Mouse (Mus musculus): ENCODE data around the gene Dnajb4. TPM values are rescaled to one million over a fixed set of nuclear protein-coding genes. Genes with fewer than 3 reads are reported as not detected.
"Not testable (repeated sequence)": the region's sequence is repeated elsewhere in the genome, so short reads cannot be mapped to it uniquely, and the experiment has no call there.

Gene Dnajb4
- polyA plus RNA-seq, 1 experiment = 5.3 TPM

DNA sequence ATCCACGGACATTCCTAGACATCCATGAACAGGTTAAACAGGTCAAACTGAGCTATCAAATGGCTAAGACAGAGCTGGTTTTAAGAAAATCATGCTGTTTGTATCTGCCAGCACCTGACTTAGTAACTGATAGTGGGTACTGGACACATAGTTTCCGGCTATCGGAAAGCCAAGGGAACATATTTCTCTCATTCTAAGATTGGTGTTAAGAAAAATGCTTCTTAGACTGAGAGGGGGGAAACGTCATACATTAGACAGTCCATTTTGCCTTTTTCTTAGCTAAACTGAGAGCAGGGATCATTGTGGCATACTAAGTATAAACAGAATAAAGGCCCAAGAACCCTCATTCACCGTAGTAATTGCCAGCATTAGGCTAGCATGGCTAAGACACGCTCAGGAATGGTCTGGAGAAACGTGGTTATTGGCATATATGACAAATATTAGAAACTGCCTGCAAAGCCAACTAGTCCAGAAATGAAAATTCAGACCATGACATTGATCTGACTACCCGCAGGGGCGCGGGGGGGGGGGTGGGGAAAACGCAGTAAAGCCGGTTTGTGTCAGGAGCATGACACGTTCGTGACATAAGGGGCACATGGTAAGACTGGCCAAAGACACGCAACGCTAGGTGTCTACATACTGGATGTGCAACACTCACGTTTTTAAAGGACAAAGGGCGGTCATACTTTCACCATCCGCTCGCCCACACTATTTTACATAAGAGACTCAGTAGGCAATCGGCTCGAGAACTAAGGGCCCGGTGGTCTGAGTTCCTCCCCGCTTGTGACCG, 730 bp downstream of the Dnajb4 start:
- H3K9me3 ChIP-seq = no peaks in the 10 kb centered on the region
- peaks cover 16% of the 10 kb centered on the region for H3K36me3 ChIP-seq (replicated peaks; ENCODE audit: low read length)
- H3K4me1 ChIP-seq = peaks cover 53% of the 10 kb centered on the region
- peak overlapping the region; percentile 98 for H3K4me3 ChIP-seq (replicated peaks)
- no peak for TF ChIP-seq FLI1 (IDR thresholded peaks at IDR 0.05; ENCODE audit: low read length)
- no peak for TF ChIP-seq GATA1 (IDR thresholded peaks at IDR 0.05; ENCODE audit: borderline replicate concordance, low read length)
- no peaks in the 10 kb centered on the region for H3K27me3 ChIP-seq (replicated peaks)

DNA sequence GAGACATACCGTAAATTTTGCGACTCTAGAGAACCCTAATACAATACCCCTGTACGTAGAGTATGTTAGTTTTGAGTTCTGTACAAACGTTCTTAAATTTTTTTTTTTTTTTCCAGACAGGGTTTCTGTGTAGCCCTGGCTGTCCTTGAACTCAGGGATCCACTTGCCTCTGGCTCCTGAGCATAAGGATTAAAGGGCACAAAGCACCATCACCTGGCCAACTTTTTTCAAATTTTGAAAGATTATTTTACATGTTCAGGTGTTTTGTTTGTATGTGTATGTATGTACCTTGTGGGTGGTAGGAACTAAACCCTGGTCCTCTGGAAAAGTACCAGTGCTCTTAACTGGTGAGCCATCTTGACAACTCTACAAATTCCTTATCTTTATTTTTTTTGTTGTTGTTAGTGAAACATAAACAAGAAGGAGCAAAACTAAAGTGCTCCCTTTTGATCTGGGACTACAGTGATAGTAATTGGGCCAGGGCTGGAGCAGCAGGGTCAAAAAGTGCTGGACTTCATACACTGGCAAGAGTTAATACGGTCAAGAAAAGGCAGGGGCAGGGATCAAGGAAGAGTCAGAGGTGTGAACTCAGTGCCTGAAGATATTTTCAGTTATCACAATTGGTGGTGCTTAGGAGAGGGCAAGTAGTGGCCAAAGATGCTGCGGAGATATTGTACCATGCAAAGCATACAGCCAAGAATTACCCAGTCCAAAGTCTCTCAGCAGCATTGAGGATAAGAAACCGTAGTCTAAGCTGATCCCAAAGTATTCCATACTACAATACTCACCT, 1.8 kb downstream of the Dnajb4 start:
- peaks cover 61% of the 10 kb centered on the region for H3K4me1 ChIP-seq
- H3K36me3 ChIP-seq (replicated peaks; ENCODE audit: low read length) = peaks cover 16% of the 10 kb centered on the region
- H3K4me3 ChIP-seq (replicated peaks) = peak overlapping the region; percentile 34
- H3K9me3 ChIP-seq = no peaks in the 10 kb centered on the region
- TF ChIP-seq FLI1 (IDR thresholded peaks at IDR 0.05; ENCODE audit: low read length) (no peak), GATA1 (IDR thresholded peaks at IDR 0.05; ENCODE audit: borderline replicate concordance, low read length) (no peak)
- H3K27me3 ChIP-seq (replicated peaks) = no peaks in the 10 kb centered on the region

DNA sequence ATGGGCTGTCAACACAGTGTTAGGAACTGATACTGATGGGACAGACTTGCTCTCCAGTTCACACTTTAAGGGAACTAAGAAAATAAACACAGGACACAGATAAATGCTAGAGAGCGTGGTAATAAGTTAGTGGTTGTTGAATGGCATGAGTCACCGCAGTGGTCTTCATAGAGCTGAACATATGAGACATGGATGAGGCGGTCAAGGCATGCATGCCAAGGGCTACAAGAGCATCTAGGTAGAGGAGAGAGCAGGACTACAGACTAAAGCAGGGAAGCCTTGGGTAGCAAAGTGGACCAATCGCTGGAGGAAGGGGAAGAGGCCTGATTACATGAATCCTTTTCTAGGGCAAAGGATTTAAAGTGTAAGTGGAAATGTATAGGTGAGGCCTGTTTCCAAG, 2.9 kb downstream of the Dnajb4 start:
- Histone ChIP-seq H3K4me3 (replicated peaks) (no peak overlapping the region), H3K9me3 (no peaks in the 10 kb centered on the region), H3K36me3 (replicated peaks; ENCODE audit: low read length) (peaks cover 12% of the 10 kb centered on the region), H3K4me1 (peaks cover 51% of the 10 kb centered on the region), H3K27me3 (replicated peaks) (no peaks in the 10 kb centered on the region)
- no peak for TF ChIP-seq FLI1 (IDR thresholded peaks at IDR 0.05; ENCODE audit: low read length)
- TF ChIP-seq GATA1 (IDR thresholded peaks at IDR 0.05; ENCODE audit: borderline replicate concordance, low read length) = no peak

DNA sequence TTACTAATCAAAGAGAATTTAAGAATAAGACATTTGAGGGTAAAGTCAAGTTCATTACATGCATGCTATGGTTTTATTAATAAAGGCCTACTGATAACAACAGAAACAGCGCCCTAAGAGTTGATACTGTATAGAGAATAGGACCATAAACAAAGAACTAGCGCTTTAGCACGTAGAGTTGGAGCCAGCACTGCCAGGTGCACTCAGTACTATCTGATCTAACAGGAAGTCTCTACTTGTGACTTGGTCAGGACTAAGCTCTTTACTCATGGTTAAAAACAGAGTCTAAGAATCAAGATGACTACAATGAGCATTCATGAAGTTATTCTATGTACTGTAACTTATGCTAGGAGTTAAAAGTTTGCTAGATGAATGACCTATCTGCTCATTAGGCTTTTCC, 5.5 kb downstream of the Dnajb4 start:
- TF ChIP-seq GATA1 (IDR thresholded peaks at IDR 0.05; ENCODE audit: borderline replicate concordance, low read length) (no peak), FLI1 (IDR thresholded peaks at IDR 0.05; ENCODE audit: low read length) (no peak)
- peaks cover 10% of the 10 kb centered on the region for H3K36me3 ChIP-seq (replicated peaks; ENCODE audit: low read length)
- H3K27me3 ChIP-seq (replicated peaks) = no peaks in the 10 kb centered on the region
- peaks cover 47% of the 10 kb centered on the region for H3K4me1 ChIP-seq
- no peak overlapping the region for H3K4me3 ChIP-seq (replicated peaks)
- no peaks in the 10 kb centered on the region for H3K9me3 ChIP-seq

DNA sequence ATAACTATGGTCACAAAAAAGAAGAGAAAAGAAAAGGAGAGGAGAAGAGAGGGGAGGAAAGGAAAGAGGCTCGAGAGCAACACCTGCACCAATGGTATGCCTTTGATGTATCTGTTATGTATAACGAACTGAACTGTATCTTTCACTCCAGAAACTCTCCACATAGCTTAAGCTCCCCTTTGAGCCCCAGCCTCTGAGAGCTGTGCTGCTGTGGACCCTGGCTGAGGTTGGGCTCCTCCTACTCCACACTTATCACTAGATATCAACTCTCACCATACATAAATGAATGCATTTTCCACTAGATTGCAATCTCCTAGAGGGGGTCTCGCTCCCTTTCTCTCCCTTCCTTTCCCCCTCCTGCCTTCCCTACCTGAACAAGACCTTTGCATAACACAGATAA, 6.1 kb downstream of the Dnajb4 start:
- Histone ChIP-seq H3K9me3 (no peaks in the 10 kb centered on the region), H3K36me3 (replicated peaks; ENCODE audit: low read length) (peaks cover 10% of the 10 kb centered on the region), H3K4me3 (replicated peaks) (no peak overlapping the region), H3K27me3 (replicated peaks) (no peaks in the 10 kb centered on the region), H3K4me1 (peaks cover 46% of the 10 kb centered on the region)
- TF ChIP-seq FLI1 (IDR thresholded peaks at IDR 0.05; ENCODE audit: low read length) = no peak
- no peak for TF ChIP-seq GATA1 (IDR thresholded peaks at IDR 0.05; ENCODE audit: borderline replicate concordance, low read length)

DNA sequence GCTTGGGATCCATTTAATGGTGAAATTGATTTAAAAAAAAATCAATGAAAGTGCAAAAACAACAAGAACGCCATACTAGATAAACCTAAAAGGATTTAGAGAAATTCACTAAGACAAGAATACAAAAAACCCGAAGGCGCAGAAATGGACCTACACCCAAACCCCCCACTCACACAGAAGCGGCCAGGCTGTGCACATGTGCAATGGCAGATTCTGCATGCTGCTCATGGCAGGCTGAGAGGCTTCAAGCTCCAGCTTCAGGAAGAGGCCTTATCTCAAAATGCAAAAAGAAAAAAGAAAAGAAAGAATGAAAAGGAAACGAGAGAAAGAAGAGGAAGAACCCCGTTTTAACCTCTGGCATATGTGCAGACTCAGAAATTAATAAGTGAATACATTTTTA, 6.7 kb downstream of the Dnajb4 start:
- H3K36me3 ChIP-seq (replicated peaks; ENCODE audit: low read length) = peaks cover 10% of the 10 kb centered on the region
- no peaks in the 10 kb centered on the region for H3K9me3 ChIP-seq
- H3K27me3 ChIP-seq (replicated peaks) = no peaks in the 10 kb centered on the region
- TF ChIP-seq GATA1 (IDR thresholded peaks at IDR 0.05; ENCODE audit: borderline replicate concordance, low read length) = no peak
- TF ChIP-seq FLI1 (IDR thresholded peaks at IDR 0.05; ENCODE audit: low read length) = no peak
- no peak overlapping the region for H3K4me3 ChIP-seq (replicated peaks)
- H3K4me1 ChIP-seq = peaks cover 42% of the 10 kb centered on the region

DNA sequence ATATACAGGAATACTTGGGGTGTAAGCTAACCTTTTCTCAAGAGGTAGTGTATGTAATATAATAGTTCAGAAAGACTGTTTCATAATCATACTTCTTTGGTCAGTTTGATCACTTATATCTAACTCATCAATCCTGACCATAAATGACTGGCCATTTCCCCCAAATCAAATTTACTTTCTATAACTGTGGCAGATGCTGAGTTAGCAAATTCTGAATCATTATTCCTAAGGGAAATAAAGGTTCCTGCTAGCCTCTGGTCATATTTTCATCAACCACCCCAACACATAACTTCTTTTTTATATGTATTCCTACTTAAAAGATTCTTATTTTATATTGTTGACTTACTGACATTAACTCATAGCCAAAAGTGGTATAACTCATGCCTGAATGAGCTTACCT, 7.2 kb downstream of the Dnajb4 start:
- Histone ChIP-seq H3K4me3 (replicated peaks) (no peak overlapping the region), H3K27me3 (replicated peaks) (no peaks in the 10 kb centered on the region), H3K9me3 (no peaks in the 10 kb centered on the region), H3K4me1 (peaks cover 38% of the 10 kb centered on the region), H3K36me3 (replicated peaks; ENCODE audit: low read length) (peaks cover 10% of the 10 kb centered on the region)
- TF ChIP-seq GATA1 (IDR thresholded peaks at IDR 0.05; ENCODE audit: borderline replicate concordance, low read length) = no peak
- no peak for TF ChIP-seq FLI1 (IDR thresholded peaks at IDR 0.05; ENCODE audit: low read length)

DNA sequence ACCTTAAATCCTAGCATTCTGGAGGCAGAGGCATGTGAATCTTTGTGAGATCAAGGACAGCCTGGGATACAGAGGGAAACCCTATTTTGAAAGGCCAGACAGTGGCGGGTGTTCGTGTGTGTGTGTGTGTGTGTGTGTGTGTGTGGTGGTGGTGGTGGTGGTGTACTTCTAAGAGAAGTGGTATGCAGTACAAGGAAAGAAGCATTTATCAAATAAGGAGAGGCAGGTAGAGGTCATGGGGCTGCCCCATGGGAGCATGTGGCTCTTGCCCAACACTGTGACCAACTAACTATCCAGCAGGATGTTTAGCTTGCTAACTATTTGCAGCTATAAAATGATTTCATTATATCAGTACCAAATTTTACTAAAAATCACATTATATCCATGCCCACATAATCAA, 8.5 kb downstream of the Dnajb4 start:
- no peak overlapping the region for H3K4me3 ChIP-seq (replicated peaks)
- no peaks in the 10 kb centered on the region for H3K9me3 ChIP-seq
- H3K4me1 ChIP-seq = peaks cover 35% of the 10 kb centered on the region
- no peaks in the 10 kb centered on the region for H3K36me3 ChIP-seq (replicated peaks; ENCODE audit: low read length)
- H3K27me3 ChIP-seq (replicated peaks) = no peaks in the 10 kb centered on the region
- TF ChIP-seq FLI1 (IDR thresholded peaks at IDR 0.05; ENCODE audit: low read length) = no peak
- TF ChIP-seq GATA1 (IDR thresholded peaks at IDR 0.05; ENCODE audit: borderline replicate concordance, low read length) = no peak

DNA sequence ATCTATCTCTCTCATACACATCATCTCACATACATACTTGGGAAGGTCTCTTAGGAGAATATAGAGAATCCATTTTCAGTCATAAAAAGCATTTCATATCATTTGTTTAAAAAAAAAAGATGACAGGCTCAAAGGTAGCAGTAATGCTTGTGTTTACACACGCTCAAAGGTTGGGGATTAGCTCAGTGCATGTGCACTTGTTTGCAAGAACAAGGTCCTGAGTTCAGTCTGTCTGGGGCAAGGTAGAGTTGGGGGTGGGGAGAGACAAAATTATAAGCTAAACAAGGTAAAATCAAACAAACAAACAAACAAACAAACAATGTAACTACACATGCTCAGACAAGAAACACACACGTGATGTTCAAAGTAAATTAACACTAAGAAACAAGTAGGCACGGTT, 8.9 kb downstream of the Dnajb4 start:
- Histone ChIP-seq H3K27me3 (replicated peaks) (no peaks in the 10 kb centered on the region), H3K36me3 (replicated peaks; ENCODE audit: low read length) (no peaks in the 10 kb centered on the region), H3K4me3 (replicated peaks) (no peak overlapping the region), H3K4me1 (peaks cover 34% of the 10 kb centered on the region), H3K9me3 (no peaks in the 10 kb centered on the region)
- no peak for TF ChIP-seq FLI1 (IDR thresholded peaks at IDR 0.05; ENCODE audit: low read length)
- no peak for TF ChIP-seq GATA1 (IDR thresholded peaks at IDR 0.05; ENCODE audit: borderline replicate concordance, low read length)

DNA sequence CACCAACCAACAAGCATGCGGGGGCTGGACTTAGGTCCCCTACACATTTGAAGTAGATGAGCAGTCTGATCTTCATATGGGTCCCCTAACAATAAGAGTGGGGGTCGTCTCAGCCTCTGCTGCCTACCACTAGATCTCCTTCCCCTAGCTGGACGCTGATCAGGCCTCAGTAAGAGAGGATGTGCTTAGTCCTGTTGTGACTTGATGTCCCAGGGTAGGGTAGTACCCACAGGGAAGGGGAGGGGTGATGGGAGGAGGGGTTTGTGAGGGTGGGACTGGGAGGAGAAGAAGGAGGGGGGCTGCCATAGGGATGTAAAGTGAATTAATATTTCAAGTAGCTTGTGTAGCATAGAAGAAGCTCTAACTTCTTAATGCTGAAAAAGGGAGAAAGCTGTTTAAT, 11.0 kb downstream of the Dnajb4 start:
- peaks cover 26% of the 10 kb centered on the region for H3K4me1 ChIP-seq
- no peaks in the 10 kb centered on the region for H3K27me3 ChIP-seq (replicated peaks)
- no peaks in the 10 kb centered on the region for H3K36me3 ChIP-seq (replicated peaks; ENCODE audit: low read length)
- H3K4me3 ChIP-seq (replicated peaks) = no peak overlapping the region
- no peaks in the 10 kb centered on the region for H3K9me3 ChIP-seq
- no peak for TF ChIP-seq FLI1 (IDR thresholded peaks at IDR 0.05; ENCODE audit: low read length)
- no peak for TF ChIP-seq GATA1 (IDR thresholded peaks at IDR 0.05; ENCODE audit: borderline replicate concordance, low read length)

DNA sequence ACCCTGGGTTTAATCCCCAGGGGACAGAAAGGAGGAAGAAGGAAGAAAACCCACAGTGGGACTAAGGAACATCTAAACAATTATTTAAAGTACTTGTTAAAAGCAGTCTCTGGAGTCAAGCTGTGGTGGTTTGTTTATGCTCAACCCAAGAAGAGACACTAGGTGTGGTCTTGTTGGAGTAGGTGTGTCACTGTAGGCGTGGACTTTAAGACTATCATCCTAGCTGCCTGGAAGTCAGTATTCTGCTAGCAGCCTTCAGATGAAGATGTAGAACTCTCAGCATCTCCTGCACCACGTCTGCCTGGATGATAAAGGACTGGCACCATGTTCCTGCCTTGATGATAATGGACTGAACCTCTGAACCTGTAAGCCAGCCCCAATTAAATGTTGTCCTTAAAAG, 12.9 kb downstream of the Dnajb4 start:
- peaks cover 17% of the 10 kb centered on the region for H3K4me1 ChIP-seq
- not testable (repeated sequence) for H3K36me3 ChIP-seq (replicated peaks; ENCODE audit: low read length); H3K27me3 ChIP-seq (replicated peaks); H3K9me3 ChIP-seq; H3K4me3 ChIP-seq (replicated peaks)

Measured in megakaryocyte, embryonic 14.5 days (primary cell).